Mouse (Mus musculus) embryonic facial prominence, embryonic 10.5 days (tissue): ENCODE data around the gene Dlx6. TPM values are rescaled to one million over a fixed set of nuclear protein-coding genes. Genes with fewer than 3 reads are reported as not detected.
A peak's percentile ranks its signal among the peaks of the same experiment; 100 is the strongest.

ENCODE experiments used
- DNase-seq: peaks from one replicate; pipeline ENCODE4 v3.0.0-alpha.2; 2017; ENCODE audit warnings: low spot score
- H3K27ac ChIP-seq: fragments of 300-500 bp; sonication (generic); replicated peaks from 2 replicates; pipeline ENCODE4 v1.5.1; 2016; ENCODE audit warnings: mild to moderate bottlenecking
- H3K27me3 ChIP-seq: fragments of 300-500 bp; sonication (generic); replicated peaks from 2 replicates; pipeline ENCODE4 v1.6.1; 2016; ENCODE audit warnings: low read depth, mild to moderate bottlenecking; ENCODE audit not compliant: poor library complexity, severe bottlenecking
- H3K36me3 ChIP-seq: fragments of 300-500 bp; sonication (generic); replicated peaks from 2 replicates; pipeline ENCODE4 v1.6.1; 2016; ENCODE audit warnings: mild to moderate bottlenecking, moderate library complexity
- H3K4me1 ChIP-seq: fragments of 300-500 bp; sonication (generic); 2 replicates; pipeline ENCODE4 v1.6.1; 2016
- H3K4me3 ChIP-seq: fragments of 300-500 bp; sonication (generic); 2 replicates; pipeline ENCODE4 v1.5.1; 2016; ENCODE audit warnings: mild to moderate bottlenecking, moderate library complexity
- H3K9me3 ChIP-seq: fragments of 300-500 bp; sonication (generic); 2 replicates; pipeline ENCODE4 v1.6.1; 2016; ENCODE audit warnings: mild to moderate bottlenecking
- WGBS: fragments of 180-500 bp; shearing (Covaris S2); methylation state at CpG from one replicate; pipeline ENCODE4 v1.1.7; 2016; 5-methylcytosine and 5-hydroxymethylcytosine counted together
- polyA plus RNA-seq: library from polyadenylated mRNA; unstranded; fragments of >200 nt; fragmentation: Nextera tagmentation; extraction: Ambion mirVana; gene quantifications from 2 replicates; pipeline ENCODE4 v1.2.1, GENCODE M21; 2016

Dlx6 gene
- polyA plus RNA-seq, 1 experiment from 2014 or later = 5.9 TPM

- Histone ChIP-seq H3K9me3 (no peaks in the 10 kb centered on the region), H3K36me3 (no peaks in the 10 kb centered on the region), H3K4me3 (peak overlapping the region; percentile 74), H3K4me1 (peaks cover 41% of the 10 kb centered on the region), H3K27me3 (peaks cover 100% of the 10 kb centered on the region), H3K27ac (peak overlapping the region; percentile 88)
- peak; percentile 62 for DNase-seq
- WGBS = 1% methylated on average over 21 of the region's 21 CpGs
These were observed 1.9 kb upstream of the Dlx6 start for GRCm38 (mm10) chr6:6861086-6861797.

GRCm38 (mm10) chr6:6861798-6862428 lies 1.2 kb upstream of the Dlx6 start:
- Histone ChIP-seq H3K4me3 (peak overlapping the region; percentile 74), H3K9me3 (no peaks in the 10 kb centered on the region), H3K27me3 (peaks cover 100% of the 10 kb centered on the region), H3K27ac (peak overlapping the region; percentile 88), H3K36me3 (no peaks in the 10 kb centered on the region), H3K4me1 (peaks cover 35% of the 10 kb centered on the region)
- 1% methylated on average over 11 of the region's 11 CpGs for WGBS
- DNase-seq = no peak

- Histone ChIP-seq H3K27me3 (peaks cover 100% of the 10 kb centered on the region), H3K9me3 (no peaks in the 10 kb centered on the region), H3K36me3 (no peaks in the 10 kb centered on the region), H3K4me3 (peak overlapping the region; percentile 74), H3K27ac (peak overlapping the region; percentile 81), H3K4me1 (peaks cover 35% of the 10 kb centered on the region)
- WGBS = under 1% methylated on average over 23 of the region's 23 CpGs
- peak; percentile 93 for DNase-seq
These were observed 523 bp upstream of the Dlx6 start for GRCm38 (mm10) chr6:6862611-6863010.

- Histone ChIP-seq H3K27ac (peak overlapping the region; percentile 96), H3K27me3 (peaks cover 100% of the 10 kb centered on the region)
- DNase-seq = peak; percentile 65
These were observed 821 bp downstream of the Dlx6 start for GRCm38 (mm10) chr6:6863955-6864354.

GRCm38 (mm10) chr6:6864441-6865440 lies 1.6 kb downstream of the Dlx6 start:
- H3K27ac ChIP-seq = peak overlapping the region; percentile 96
- peaks cover 100% of the 10 kb centered on the region for H3K27me3 ChIP-seq
- peak; percentile 57 for DNase-seq
- peak overlapping the region; percentile 74 for H3K4me3 ChIP-seq
- H3K9me3 ChIP-seq = no peaks in the 10 kb centered on the region
- peaks cover 23% of the 10 kb centered on the region for H3K4me1 ChIP-seq
- WGBS = under 1% methylated on average over 36 of the region's 36 CpGs
- no peaks in the 10 kb centered on the region for H3K36me3 ChIP-seq

More at GRCm38 (mm10) chr6:6863955-6864354, 821 bp downstream of the Dlx6 start:
- H3K9me3 ChIP-seq = no peaks in the 10 kb centered on the region
- no peaks in the 10 kb centered on the region for H3K36me3 ChIP-seq
- under 1% methylated on average over 21 of the region's 21 CpGs for WGBS
- peak overlapping the region; percentile 74 for H3K4me3 ChIP-seq
- peaks cover 28% of the 10 kb centered on the region for H3K4me1 ChIP-seq

GRCm38 (mm10) chr6:6867031-6867430 lies 3.9 kb downstream of the Dlx6 start:
- Histone ChIP-seq H3K4me3 (peak overlapping the region; percentile 74), H3K27ac (peak overlapping the region; percentile 96), H3K4me1 (peaks cover 20% of the 10 kb centered on the region), H3K27me3 (peaks cover 100% of the 10 kb centered on the region), H3K36me3 (no peaks in the 10 kb centered on the region), H3K9me3 (no peaks in the 10 kb centered on the region)
- 10% methylated on average over 9 of the region's 9 CpGs for WGBS
- DNase-seq = peak; percentile 45

- Histone ChIP-seq H3K27me3 (peaks cover 100% of the 10 kb centered on the region), H3K4me1 (peaks cover 19% of the 10 kb centered on the region), H3K9me3 (no peaks in the 10 kb centered on the region), H3K4me3 (peak overlapping the region; percentile 74), H3K36me3 (no peaks in the 10 kb centered on the region), H3K27ac (peak overlapping the region; percentile 96)
- peak; percentile 15 for DNase-seq
- WGBS = 15% methylated on average over 13 of the region's 13 CpGs
These were observed 6.0 kb downstream of the Dlx6 start for GRCm38 (mm10) chr6:6869041-6869685.

GRCm38 (mm10) chr6:6869961-6870800 lies 7.0 kb downstream of the Dlx6 start:
- Histone ChIP-seq H3K27ac (peak overlapping the region; percentile 75), H3K9me3 (no peaks in the 10 kb centered on the region), H3K4me1 (peaks cover 30% of the 10 kb centered on the region), H3K27me3 (peaks cover 100% of the 10 kb centered on the region), H3K36me3 (no peaks in the 10 kb centered on the region), H3K4me3 (peak overlapping the region; percentile 74)
- DNase-seq = peak; percentile 51
- WGBS = under 1% methylated on average over 11 of the region's 11 CpGs

- Histone ChIP-seq H3K27me3 (peaks cover 100% of the 10 kb centered on the region), H3K4me3 (peak overlapping the region; percentile 74), H3K36me3 (no peaks in the 10 kb centered on the region), H3K27ac (peak overlapping the region; percentile 75), H3K9me3 (no peaks in the 10 kb centered on the region), H3K4me1 (peaks cover 32% of the 10 kb centered on the region)
- peak; percentile 45 for DNase-seq
- WGBS = 2% methylated on average over 7 of the region's 7 CpGs
These were observed 7.8 kb downstream of the Dlx6 start for GRCm38 (mm10) chr6:6870876-6871420.

- Histone ChIP-seq H3K4me1 (peaks cover 32% of the 10 kb centered on the region), H3K9me3 (no peaks in the 10 kb centered on the region), H3K4me3 (peak overlapping the region; percentile 74), H3K36me3 (0 out of 2 replicates have a peak, but pooled peaks cover 2% of the 10 kb centered on the region), H3K27me3 (peaks cover 100% of the 10 kb centered on the region), H3K27ac (no peak overlapping the region)
- no peak for DNase-seq
- 5% methylated on average over 5 of the region's 5 CpGs for WGBS
These were observed 8.6 kb downstream of the Dlx6 start for GRCm38 (mm10) chr6:6871692-6872091.

GRCm38 (mm10) chr6:6872873-6873272 lies 9.7 kb downstream of the Dlx6 start:
- Histone ChIP-seq H3K4me3 (0 out of 2 replicates have a peak overlapping the region, but pooled peaks have one; percentile 1), H3K27ac (peak overlapping the region; percentile 51; the same call in 1 of the 2 replicates), H3K36me3 (0 out of 2 replicates have a peak, but pooled peaks cover 3% of the 10 kb centered on the region), H3K27me3 (peaks cover 100% of the 10 kb centered on the region), H3K9me3 (no peaks in the 10 kb centered on the region), H3K4me1 (peaks cover 32% of the 10 kb centered on the region)
- 3% methylated on average over 5 of the region's 5 CpGs for WGBS
- peak; percentile 36 for DNase-seq
